Mouse (Mus musculus): ENCODE data around the gene Polk. TPM values are rescaled to one million over a fixed set of nuclear protein-coding genes. Genes with fewer than 3 reads are reported as not detected.

Polk gene
- polyA plus RNA-seq, 1 experiment: 3.0 TPM

DNA sequence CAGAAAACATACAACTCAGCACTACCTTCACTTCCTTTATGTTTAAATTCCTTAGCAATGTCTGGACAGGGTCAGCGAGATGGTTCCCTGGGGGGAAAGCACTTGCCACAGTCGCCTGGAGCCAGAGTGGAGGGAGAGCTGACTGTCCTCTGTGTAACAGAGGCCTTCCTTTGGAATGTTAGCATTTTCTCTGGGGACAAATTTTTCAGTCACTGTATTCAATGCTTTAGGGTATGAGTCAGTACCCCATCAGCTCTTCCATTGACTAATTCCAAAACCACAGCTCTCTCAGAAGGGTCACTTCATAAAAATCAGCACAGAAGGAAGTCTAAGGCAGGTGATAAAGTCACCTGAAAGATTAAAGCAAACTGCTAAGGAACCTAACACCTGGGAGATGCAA, 8.6 kb downstream of the Polk start:
- no peak for DNase-seq
- no peak for TF ChIP-seq POLR2A (IDR thresholded peaks at IDR 0.05; ENCODE audit: control insufficient read depth, extremely low read depth, insufficient read depth, low read length, poor library complexity)
- no peak for TF ChIP-seq CTCF (IDR thresholded peaks at IDR 0.05; ENCODE audit: borderline replicate concordance, control insufficient read depth, extremely low read depth, insufficient read depth, low read length, poor library complexity)
- Histone ChIP-seq H3K4me1 (replicated peaks; ENCODE audit: control insufficient read depth, insufficient read depth, low read length) (no peaks in the 10 kb centered on the region), H3K27ac (ENCODE audit: control insufficient read depth, insufficient read depth, low read length) (no peak overlapping the region), H3K4me3 (ENCODE audit: control insufficient read depth, insufficient read depth, low read length) (no peak overlapping the region), H3K36me3 (ENCODE audit: control insufficient read depth, insufficient read depth, low read length) (no peaks in the 10 kb centered on the region), H3K27me3 (ENCODE audit: control insufficient read depth, insufficient read depth, low read length) (no peaks in the 10 kb centered on the region)
- 90% methylated on average over 2 of the region's 2 CpGs for WGBS

DNA sequence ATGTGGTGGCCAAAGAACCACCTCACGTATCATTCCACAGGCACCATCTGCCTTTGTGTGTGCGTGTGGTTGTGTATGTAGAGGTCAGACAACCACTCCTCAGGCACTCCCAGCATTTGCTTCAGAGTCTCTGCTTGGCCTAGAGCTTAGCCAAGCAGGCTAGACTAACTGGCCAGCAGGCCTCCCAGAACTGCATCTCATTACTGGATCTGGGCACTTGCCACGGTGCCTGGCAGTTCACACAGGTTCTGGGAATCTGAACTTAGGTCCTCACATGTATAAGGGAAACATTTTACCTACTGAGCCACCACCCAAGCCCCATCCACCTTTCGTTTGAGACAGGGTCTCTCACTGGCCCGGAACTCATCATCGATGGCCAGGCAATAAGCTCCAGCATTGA, 10.2 kb downstream of the Polk start:
- DNase-seq: no peak
- H3K36me3 ChIP-seq (ENCODE audit: control insufficient read depth, insufficient read depth, low read length): no peaks in the 10 kb centered on the region
- no peaks in the 10 kb centered on the region for H3K27me3 ChIP-seq (ENCODE audit: control insufficient read depth, insufficient read depth, low read length)
- TF ChIP-seq CTCF (IDR thresholded peaks at IDR 0.05; ENCODE audit: borderline replicate concordance, control insufficient read depth, extremely low read depth, insufficient read depth, low read length, poor library complexity) (no peak), POLR2A (IDR thresholded peaks at IDR 0.05; ENCODE audit: control insufficient read depth, extremely low read depth, insufficient read depth, low read length, poor library complexity) (no peak)
- H3K4me3 ChIP-seq (ENCODE audit: control insufficient read depth, insufficient read depth, low read length): no peak overlapping the region
- 98% methylated on average over 6 of the region's 6 CpGs for WGBS
- H3K27ac ChIP-seq (ENCODE audit: control insufficient read depth, insufficient read depth, low read length): no peak overlapping the region
- no peaks in the 10 kb centered on the region for H3K4me1 ChIP-seq (replicated peaks; ENCODE audit: control insufficient read depth, insufficient read depth, low read length)

DNA sequence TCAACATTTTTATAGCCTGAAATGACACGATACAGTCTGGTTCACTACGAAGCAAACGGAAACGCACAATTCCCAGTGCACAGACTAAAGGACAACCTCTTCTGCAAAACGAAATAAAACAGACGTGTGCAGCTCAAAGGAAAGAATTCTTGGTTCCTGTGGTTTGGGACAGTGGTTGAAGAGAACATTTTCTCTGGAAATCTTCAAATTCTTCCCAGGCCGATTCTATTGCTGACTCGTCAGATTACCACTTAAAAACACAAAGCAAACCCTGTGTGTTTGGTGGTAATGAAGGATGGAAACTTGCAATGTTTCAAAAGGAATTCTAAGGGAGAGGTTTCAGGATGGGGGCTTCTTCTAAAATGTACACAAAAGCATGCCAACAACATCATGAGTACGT, 12.3 kb downstream of the Polk start:
- Histone ChIP-seq H3K4me3 (ENCODE audit: control insufficient read depth, insufficient read depth, low read length) (no peak overlapping the region), H3K27me3 (ENCODE audit: control insufficient read depth, insufficient read depth, low read length) (no peaks in the 10 kb centered on the region), H3K4me1 (replicated peaks; ENCODE audit: control insufficient read depth, insufficient read depth, low read length) (no peaks in the 10 kb centered on the region), H3K36me3 (ENCODE audit: control insufficient read depth, insufficient read depth, low read length) (no peaks in the 10 kb centered on the region), H3K27ac (ENCODE audit: control insufficient read depth, insufficient read depth, low read length) (no peak overlapping the region)
- TF ChIP-seq POLR2A (IDR thresholded peaks at IDR 0.05; ENCODE audit: control insufficient read depth, extremely low read depth, insufficient read depth, low read length, poor library complexity) (no peak), CTCF (IDR thresholded peaks at IDR 0.05; ENCODE audit: borderline replicate concordance, control insufficient read depth, extremely low read depth, insufficient read depth, low read length, poor library complexity) (no peak)
- 94% methylated on average over 9 of the region's 9 CpGs for WGBS
- DNase-seq: no peak

GRCm38 (mm10) chr13:96529542-96529941, 12.8 kb downstream of the Polk start:
- 74% methylated on average over 3 of the region's 3 CpGs for WGBS
- TF ChIP-seq POLR2A (IDR thresholded peaks at IDR 0.05; ENCODE audit: control insufficient read depth, extremely low read depth, insufficient read depth, low read length, poor library complexity) (no peak), CTCF (IDR thresholded peaks at IDR 0.05; ENCODE audit: borderline replicate concordance, control insufficient read depth, extremely low read depth, insufficient read depth, low read length, poor library complexity) (no peak)
- Histone ChIP-seq H3K27ac (ENCODE audit: control insufficient read depth, insufficient read depth, low read length) (no peak overlapping the region), H3K4me3 (ENCODE audit: control insufficient read depth, insufficient read depth, low read length) (no peak overlapping the region), H3K36me3 (ENCODE audit: control insufficient read depth, insufficient read depth, low read length) (no peaks in the 10 kb centered on the region), H3K27me3 (ENCODE audit: control insufficient read depth, insufficient read depth, low read length) (no peaks in the 10 kb centered on the region), H3K4me1 (replicated peaks; ENCODE audit: control insufficient read depth, insufficient read depth, low read length) (no peaks in the 10 kb centered on the region)
- DNase-seq: no peak

GRCm38 (mm10) chr13:96528776-96529175, 13.6 kb downstream of the Polk start:
- WGBS: 84% methylated on average over 3 of the region's 3 CpGs
- Histone ChIP-seq H3K4me1 (replicated peaks; ENCODE audit: control insufficient read depth, insufficient read depth, low read length) (no peaks in the 10 kb centered on the region), H3K27ac (ENCODE audit: control insufficient read depth, insufficient read depth, low read length) (no peak overlapping the region), H3K36me3 (ENCODE audit: control insufficient read depth, insufficient read depth, low read length) (no peaks in the 10 kb centered on the region), H3K27me3 (ENCODE audit: control insufficient read depth, insufficient read depth, low read length) (no peaks in the 10 kb centered on the region), H3K4me3 (ENCODE audit: control insufficient read depth, insufficient read depth, low read length) (no peak overlapping the region)
- DNase-seq: no peak
- TF ChIP-seq CTCF (IDR thresholded peaks at IDR 0.05; ENCODE audit: borderline replicate concordance, control insufficient read depth, extremely low read depth, insufficient read depth, low read length, poor library complexity): no peak
- TF ChIP-seq POLR2A (IDR thresholded peaks at IDR 0.05; ENCODE audit: control insufficient read depth, extremely low read depth, insufficient read depth, low read length, poor library complexity): no peak

DNA sequence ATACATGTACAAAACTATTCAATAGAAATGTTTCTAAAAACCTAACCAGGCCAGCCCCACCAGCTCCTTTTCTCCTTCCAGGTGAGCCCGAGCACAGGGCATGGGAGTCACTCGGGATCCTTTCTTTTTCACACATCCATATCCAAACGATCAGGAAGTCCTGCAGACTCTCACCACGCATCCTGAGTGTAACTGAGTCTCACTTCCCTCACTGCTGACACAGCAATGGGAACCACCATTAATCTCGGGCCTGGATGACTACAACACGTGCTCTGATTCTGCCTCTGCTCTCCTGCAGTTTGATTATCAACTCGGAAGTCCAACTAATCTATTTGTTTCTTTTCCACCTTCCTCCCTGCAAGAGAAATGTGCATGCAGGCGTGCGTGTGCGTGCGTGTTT, 14.5 kb downstream of the Polk start:
- no peaks in the 10 kb centered on the region for H3K4me1 ChIP-seq (replicated peaks; ENCODE audit: control insufficient read depth, insufficient read depth, low read length)
- no peak for DNase-seq
- 90% methylated on average over 11 of the region's 11 CpGs for WGBS
- no peaks in the 10 kb centered on the region for H3K27me3 ChIP-seq (ENCODE audit: control insufficient read depth, insufficient read depth, low read length)
- H3K36me3 ChIP-seq (ENCODE audit: control insufficient read depth, insufficient read depth, low read length): no peaks in the 10 kb centered on the region
- TF ChIP-seq POLR2A (IDR thresholded peaks at IDR 0.05; ENCODE audit: control insufficient read depth, extremely low read depth, insufficient read depth, low read length, poor library complexity): no peak
- H3K4me3 ChIP-seq (ENCODE audit: control insufficient read depth, insufficient read depth, low read length): no peak overlapping the region
- H3K27ac ChIP-seq (ENCODE audit: control insufficient read depth, insufficient read depth, low read length): no peak overlapping the region

DNA sequence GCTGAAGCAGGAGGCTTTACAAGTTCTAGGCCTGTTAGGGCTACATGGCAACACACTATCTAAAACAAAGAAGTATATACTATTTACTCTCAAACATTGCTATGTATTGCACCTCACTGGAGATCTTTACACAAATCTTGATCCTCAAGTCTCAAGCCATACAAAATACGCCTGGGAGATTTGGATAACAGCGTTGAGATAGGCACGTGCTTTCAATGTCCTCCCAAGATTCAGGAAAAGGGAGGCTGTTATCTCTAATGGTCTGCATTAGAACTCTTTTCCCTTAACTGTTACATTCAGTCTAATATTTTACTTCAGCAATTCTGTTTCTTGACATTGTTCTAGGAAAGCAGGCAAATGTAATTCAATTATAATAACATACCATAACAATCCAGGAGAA, 15.4 kb downstream of the Polk start:
- WGBS: 98% methylated on average over 3 of the region's 3 CpGs
- Histone ChIP-seq H3K36me3 (ENCODE audit: control insufficient read depth, insufficient read depth, low read length) (no peaks in the 10 kb centered on the region), H3K27me3 (ENCODE audit: control insufficient read depth, insufficient read depth, low read length) (no peaks in the 10 kb centered on the region), H3K4me1 (replicated peaks; ENCODE audit: control insufficient read depth, insufficient read depth, low read length) (no peaks in the 10 kb centered on the region), H3K27ac (ENCODE audit: control insufficient read depth, insufficient read depth, low read length) (no peak overlapping the region), H3K4me3 (ENCODE audit: control insufficient read depth, insufficient read depth, low read length) (no peak overlapping the region)
- no peak for DNase-seq
- TF ChIP-seq CTCF (IDR thresholded peaks at IDR 0.05; ENCODE audit: borderline replicate concordance, control insufficient read depth, extremely low read depth, insufficient read depth, low read length, poor library complexity) (no peak), POLR2A (IDR thresholded peaks at IDR 0.05; ENCODE audit: control insufficient read depth, extremely low read depth, insufficient read depth, low read length, poor library complexity) (no peak)

Measured in thymus, adult 2 months (tissue).